Mouse (Mus musculus) mouse embryonic stem cell (cell line): Measurements from ENCODE around the gene Mcu.

Experiments
- in situ Hi-C, 2 experiments: fragments of 300-500 bp; cut with MboI; formaldehyde crosslinking; loops; 1 replicate in 1 of 2; 3 replicates in 1 of 2; pipeline ENCODE4 v1.14.3; 2019 to 2020; ENCODE audit warnings: low sequenced_read_pairs in 2 of 2, low pct_unique_long_range_greater_than_20kb in 1 of 2, mixed read lengths in 1 of 2; ENCODE audit not compliant: unreplicated experiment in 1 of 2

Mcu gene

DNA sequence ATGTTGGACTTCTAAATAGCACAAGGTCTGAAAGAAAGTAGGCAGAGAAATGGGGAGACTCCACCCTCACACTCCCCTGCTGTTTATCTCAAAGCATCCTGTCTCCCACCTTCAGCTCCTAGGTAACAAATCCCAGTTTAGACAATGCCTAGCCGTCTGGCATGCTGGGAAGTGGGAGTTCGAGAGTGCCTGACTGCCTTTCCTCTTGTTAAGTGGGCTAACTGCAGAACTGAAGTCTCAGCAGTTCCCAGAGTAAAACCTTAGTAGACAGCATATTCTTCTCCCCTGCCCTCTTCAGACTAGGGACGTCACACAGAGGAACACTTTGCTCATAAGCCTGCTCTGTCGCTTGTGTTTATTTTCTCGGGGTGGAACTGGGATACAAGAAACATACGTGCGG lies 69.1 kb downstream of the Mcu start:
- in situ Hi-C loops, result no loop called here

DNA sequence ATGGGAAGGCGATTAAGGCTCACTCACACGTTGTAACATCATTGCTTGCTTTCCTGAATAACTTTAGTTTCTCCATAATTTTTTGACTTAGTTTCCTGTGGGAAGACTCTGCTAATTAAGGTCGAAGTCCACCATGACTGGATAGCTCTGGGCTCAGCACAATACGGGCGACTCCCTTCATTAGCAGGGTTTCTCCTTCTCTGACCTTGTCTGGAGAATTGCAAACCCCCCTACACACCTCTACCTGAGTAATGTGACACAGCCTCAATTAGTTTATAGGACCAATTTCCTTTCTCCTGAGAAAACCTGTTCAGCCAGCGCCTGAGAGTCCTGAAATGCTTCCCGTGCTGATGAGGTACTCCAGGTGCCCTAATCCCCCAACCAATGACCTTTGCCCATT lies 71.3 kb downstream of the Mcu start:
- in situ Hi-C loops, result no loop called here

DNA sequence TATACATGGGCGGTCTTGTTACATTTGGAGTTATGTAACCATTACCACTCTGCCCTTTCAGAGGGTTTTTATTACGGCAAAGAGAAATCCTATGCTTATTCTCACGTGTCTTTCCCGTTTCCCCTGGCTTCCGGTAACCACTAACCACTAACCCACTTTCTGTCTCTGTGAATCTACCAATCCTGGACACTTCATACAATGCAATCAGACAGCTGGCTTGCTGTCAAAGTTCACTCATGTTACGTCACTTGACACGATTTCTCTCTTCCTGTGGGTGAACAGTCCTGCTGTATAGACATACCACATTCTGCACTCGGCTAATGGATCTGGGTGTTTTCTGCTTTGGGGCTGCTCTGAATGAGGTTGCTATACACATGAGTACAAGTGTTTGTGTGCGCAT lies 73.1 kb downstream of the Mcu start:
- in situ Hi-C loops, result no loop called here

DNA sequence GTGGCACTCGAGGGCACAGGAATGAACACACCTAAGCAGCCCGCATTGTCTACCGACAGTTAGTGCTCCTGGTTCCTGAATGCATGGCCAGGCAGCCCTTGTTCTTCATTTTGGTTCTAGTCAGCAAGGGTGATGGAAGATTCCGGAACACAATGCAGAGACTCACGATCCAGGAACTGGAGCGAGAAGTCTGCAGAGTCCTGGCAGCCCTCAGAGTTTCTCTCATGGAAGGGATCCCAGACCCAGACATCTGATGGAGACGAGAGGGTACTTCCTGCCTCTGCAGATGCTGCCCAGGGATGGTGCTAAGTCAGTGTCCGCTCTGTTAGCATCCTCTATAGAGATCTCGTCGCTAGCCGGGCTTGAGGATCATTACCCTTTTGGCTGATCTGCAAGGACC lies 75.0 kb downstream of the Mcu start:
- in situ Hi-C loops, result no loop called here

DNA sequence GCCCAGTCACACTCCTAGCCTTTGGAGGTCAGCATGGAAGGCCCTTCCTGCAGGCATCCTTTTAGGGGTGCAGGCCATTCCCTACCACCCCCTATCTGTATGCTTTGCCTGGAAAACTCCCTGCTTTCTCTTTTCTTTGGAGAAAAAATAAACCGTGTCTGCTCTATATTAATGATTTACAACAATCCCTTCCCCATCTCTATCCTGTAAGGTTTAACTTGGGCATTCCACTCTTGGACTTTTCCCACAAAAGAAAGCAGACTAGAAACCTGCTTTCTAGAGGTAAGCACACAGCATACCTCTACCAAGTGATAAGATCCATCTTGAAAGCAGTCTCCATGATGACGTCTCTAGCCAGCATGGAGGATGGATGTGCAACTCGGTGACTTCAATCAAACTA lies 75.9 kb downstream of the Mcu start:
- in situ Hi-C loops, result no loop called here

DNA sequence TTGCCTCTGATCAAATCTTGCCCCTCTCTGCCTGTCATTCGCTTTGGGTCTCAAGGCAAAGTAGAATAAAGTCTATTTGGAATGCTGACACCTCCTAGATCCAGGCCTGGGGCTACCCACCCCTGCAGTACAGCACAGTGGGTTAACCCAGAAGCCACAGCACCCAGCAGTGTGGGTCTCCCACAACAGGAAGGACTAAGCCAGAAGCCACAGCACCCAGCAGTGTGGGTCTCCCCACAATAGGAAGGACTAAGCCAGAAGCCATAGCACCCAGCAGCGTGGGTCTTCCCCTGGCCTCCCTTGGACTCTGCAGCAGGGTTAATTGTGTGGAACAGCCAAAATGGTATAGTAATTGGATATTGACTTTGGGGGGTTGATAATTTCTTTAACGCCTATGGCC lies 76.4 kb downstream of the Mcu start:
- in situ Hi-C loops, result no loop called here

DNA sequence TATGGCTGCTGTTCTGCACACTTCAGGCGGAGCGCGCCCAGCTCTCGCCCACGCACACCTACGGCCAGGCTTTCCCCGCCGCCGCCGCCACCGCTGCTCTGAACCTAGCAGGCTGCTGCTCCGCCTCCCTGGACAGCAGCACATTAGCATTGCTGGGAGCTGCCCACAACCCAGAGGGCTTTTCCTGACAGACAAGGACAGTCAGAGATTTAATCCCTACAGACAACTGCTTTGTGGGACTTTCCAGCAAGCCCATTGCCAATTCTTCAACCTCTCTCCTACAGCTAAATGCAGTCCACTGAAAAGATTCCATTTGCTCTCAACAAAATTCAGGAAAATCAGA lies 77.0 kb downstream of the Mcu start:
- in situ Hi-C loops, result no loop called here

DNA sequence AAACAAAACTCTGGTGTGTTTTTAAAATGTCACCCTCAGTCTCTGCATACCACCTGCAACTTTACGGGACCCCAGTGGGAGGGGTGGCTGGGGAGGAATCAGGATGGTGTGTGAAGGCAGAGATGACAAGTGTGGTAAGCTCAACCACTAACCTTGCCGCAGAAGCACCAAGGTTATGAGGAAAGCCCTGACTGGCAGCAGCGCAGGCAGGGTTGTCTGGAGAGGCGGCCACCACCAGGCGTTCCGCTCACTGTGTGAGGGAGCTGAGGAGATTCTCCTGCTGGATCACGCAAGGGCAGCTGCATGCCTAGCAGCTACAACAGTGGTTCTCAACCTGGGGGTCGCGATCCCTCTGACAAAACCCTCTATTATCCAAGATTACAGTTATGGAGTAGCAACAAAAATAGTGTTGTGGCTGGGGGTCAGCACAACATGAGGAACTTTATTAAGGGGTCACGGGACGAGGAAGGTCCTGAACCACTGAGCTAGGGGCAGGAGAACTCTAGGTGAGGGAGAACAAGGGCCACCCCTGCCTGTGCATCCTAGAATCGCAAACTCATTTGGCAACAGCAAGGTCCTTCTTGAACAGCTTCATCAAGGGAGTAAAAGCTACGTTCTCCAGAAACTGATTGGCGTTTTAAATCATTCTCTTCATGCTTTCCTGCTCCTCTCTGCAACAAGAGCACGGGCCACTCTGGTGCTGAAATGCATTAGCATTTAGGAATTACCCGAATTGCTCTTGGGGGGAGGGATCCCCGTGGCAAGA lies 77.5 kb downstream of the Mcu start:
- in situ Hi-C loops, result no loop called here

DNA sequence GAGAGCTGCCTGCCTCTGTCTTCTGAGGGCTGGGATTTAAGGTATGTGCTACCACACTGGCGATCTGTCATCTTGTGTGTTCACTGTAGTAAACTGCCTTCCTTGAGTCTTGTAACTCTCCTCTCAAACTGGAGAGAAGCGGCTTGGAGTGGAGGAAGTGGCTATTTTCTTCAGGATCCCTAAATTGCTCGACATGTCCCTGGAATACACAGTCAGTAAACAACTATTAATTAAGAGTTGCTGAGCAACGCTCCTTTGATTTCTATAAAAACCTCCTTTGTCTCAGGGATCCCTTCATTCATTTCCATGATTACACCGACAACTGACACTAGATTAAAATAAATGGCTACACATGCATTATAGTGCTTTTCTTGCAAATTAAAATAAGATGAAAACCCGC lies 78.4 kb downstream of the Mcu start:
- in situ Hi-C loops, result no loop called here

DNA sequence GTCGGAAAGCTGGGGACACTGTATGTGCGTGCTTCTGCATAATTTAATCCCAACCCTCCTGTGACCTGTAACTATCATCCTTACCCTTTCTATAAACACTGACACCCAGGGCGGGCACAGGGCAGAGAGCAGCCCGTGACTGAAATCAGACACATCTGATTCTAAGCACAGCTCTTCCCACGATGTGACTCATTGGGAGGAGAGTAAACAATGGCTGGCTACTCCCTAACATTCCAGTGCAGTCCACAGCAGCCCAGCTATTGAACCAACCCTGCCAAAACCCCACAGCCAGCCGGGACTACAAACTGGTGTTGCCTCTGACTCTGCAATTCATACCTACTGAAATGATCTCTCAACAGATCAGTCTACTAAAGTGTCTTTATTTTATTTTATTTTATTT lies 78.9 kb downstream of the Mcu start:
- in situ Hi-C loops, result no loop called here

DNA sequence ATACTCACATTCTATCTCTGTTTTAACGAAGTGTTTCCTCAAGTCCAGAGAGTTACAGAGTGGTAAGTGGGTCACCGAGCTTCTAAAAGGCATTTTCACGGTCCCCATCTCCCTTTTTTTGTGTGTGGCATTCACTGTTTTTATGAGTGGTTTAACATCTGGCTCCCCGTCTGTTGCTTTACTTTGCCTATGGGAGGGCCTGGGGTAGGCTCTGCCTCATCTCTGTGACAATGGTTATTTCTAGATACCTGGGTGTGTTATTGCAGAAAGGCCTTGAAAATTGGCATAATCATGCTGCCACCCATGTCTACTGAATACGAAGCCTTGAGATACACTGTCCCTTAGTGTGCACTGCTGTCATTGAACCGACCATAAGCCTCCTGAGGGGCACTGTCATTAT lies 84.2 kb downstream of the Mcu start:
- in situ Hi-C loops, result no loop called here

DNA sequence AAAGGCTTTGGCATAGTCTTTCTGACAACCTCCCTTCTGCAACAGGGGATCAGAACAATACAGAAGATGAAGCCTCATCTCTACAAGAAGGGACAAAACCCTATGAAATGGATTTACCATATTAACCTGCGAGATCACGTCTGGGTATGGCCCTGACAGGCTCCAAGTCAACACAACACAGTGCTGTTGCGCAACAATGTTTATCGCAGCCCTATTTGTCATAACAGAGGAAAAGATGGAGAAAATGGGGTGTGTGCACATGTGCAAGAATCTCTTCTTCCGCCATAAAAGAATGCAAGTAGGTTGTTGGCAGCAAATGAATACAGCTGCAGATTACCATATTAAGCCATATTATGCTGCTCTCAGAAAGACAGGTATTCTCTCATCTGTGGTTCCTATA lies 88.7 kb downstream of the Mcu start:
- in situ Hi-C loops, result no loop called here

DNA sequence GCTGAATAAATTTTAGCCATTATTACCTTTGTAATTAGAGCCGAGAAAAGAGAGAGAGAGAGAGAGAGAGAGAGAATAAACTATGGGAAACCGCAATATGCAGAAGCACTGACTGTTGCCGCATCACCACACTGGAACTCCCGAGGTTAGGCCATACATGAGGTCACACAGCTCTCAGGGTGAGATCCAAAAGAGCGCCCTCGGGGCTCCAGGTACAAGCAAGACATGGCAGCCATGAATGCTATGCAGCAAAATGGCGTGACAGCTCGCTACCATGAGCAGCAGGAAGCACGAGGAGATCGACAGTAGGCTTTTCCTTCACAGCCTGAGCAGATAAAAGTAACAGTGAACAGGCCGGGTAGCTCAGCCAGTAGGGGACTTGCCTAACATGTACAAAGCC lies 89.2 kb downstream of the Mcu start:
- in situ Hi-C loops, result no loop called here

DNA sequence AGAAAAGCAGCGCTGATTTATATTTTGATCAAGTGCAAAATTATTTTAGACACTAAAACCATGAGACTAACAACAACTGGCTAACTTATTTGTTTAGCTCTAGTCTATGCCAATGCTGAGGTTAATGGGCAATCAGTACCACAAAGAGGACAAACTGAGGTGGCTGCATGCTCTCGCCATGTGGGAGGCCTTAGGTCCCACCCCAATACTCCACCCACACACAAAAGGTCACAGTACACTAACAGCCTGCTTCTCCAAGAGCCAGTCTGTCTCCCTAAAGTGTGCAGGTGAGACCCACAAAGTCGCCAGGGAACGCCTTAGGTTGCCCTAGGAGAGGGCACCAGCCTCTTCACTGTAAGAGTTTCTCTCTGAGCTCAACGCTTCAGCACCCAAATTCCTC lies 91.8 kb downstream of the Mcu start:
- in situ Hi-C loops, result no loop called here

DNA sequence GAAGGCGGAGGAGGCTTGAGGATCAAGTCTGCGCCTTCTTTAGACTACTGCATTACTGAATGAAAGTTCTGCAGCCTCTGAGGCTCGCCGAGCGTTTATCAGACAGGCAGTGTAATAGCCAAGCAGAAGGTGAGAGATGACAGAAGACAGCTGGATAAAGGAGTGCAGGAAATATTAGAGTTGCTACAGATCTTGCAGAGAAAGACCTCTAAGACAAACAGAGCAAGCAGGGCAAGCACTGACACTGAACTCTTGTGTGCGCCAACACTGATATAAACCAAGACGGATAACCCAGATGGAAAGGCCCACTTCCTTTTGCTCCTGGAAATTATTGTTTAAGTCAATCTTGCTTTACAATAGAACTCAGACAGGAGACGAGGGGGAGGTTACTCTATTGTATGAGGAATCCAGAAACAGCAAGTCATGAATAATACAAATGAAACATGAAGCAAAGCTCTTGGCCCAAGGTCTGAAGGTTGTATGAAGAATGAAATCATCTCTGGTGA lies 92.6 kb downstream of the Mcu start:
- in situ Hi-C loops, result no loop called here

DNA sequence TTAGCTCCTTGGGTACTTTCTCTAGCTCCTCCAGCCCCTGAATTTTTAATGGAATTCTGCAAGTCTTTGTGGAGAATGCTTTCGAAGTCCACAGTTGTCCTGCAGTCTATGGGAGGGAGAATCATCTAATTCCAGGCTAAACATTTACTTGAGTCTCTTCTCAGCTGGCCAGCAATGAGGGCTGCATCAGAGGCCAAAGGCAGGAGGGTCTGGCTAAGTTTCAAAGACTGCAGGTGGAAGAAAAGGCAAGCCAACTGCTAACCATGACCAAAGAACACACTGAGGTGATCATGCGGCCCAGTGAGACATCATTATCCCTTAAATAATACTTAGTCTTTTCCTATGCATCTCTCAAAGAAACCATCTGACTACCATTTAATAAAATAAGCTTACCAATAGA lies 95.8 kb downstream of the Mcu start:
- in situ Hi-C loops, result no loop called here

DNA sequence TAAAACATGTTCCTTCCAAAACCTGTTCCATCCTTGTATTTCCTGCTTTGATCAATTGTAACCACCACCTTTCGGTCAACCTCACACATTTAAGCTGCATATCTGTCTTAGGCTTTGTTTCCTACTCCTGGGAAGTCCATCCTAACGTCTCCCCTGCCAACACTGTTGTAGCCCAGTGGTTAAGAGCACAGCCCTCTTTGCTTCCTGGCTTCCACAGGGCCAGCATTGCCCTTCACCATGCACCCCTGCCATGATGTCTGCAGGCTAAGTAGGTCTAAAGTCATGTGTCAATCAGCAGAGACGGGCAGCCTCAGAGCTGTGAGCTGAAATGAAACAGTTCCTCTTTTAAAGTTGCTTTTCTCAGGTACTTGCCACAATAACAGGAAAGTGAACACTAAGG lies 97.1 kb downstream of the Mcu start:
- in situ Hi-C loops, result no loop called here

DNA sequence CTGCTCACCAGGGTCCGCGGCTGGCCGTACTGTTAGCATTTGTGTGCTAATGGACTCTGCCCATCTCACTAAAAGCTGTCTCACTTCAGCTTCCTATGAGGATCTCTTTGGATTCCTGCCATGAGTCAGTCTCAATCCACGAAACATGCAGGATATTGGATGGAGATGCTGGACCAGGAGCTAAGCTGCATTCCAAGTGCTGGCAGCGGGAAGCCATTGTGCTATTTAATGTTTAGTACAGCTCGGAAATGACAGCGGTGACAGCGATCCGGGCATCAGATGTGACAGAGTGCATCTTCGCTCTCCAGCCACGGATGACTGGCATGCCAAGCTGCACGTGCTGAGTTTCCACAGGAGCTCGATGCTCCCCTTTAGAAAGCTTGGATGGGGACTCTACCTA lies 99.3 kb downstream of the Mcu start:
- in situ Hi-C loops, result no loop called here

DNA sequence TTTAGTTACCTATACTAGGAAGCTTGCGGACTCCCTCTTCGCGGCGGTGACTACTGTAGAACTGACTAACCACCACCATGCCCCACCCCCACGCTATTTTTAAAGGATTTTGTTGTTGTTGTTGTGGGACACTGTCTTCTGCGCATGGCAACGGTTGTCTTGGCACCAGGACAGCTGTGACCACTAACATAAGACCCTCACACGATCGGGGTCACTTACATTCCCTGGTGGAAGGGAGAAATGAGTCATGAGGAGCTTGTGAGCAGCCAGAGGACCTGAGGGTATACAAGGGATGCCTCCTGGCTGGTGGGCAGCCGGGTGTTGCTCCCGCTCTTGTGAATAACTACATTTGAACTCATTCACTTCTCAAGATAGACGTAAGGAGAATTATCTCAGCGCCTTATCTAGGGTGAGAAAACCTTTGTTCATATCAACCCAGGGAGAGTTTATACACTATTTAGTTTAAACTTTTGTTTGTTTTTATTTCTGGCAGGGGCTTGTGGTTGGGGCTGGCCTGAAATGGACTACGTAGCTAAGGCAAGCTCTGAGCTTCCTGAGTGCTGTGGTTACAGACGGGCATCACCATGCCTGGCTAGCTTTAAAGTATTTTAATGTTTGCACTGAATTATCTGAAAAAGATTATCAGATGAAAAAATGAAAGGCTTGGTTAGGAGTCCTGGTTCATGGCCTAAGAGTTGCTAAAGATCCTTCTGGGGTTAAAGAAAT lies 101.6 kb downstream of the Mcu start:
- in situ Hi-C loops, result no loop called here

DNA sequence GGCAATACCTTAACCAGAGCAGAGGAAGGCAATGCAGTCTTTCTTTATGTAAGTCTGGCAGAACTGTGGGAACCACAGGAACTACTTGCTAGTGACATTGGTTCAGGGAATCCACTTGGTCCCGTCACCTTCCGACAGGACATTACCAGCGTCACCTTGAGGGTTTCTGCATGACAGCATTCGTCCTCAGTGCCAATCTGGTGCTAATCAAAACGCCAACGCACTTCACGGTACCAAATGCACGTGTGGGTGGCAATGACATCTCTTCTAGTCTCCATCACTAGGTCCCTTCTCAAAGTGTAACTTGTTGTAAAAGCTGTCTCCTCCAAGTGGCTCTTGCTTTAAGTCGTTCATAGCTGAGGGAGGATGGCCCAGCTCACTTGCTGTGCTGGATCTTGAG lies 104.3 kb downstream of the Mcu start:
- in situ Hi-C loops, result no loop called here
